Mouse (Mus musculus): ENCODE measurements around the gene H2afz.

DNA sequence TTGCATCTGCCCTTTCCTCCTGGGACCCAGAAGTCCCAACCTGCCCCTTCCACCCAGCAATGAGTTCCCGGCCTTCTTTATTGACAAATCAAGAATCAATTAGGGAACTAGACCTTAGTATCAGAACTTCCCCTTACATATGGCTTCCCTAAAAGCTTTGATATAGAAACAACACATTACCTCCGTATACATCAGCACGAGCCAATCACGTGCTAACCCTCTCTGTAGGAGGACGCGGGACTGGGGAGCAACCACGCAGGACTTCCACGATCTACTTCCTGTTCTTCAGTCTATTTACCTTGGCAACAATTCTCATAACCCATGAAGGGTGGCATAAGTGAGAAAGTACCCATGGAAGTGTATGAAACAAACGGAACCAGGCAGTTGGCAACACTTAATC lies 15.9 kb upstream of the H2afz start:
- TF ChIP-seq FLI1 (IDR thresholded peaks at IDR 0.05; ENCODE audit: low read length) (no peak), GATA1 (IDR thresholded peaks at IDR 0.05; ENCODE audit: borderline replicate concordance, low read length) (no peak)
